Mouse (Mus musculus) bone marrow, adult 2 months (tissue): ENCODE results near the gene Slc38a10.

Experiments
- CTCF ChIP-seq: fragments of 200-500 bp; IDR thresholded peaks from 2 replicates; pipeline ENCODE4 v1.5.1; 2011; ENCODE audit warnings: low read length, control low read depth; ENCODE audit not compliant: control insufficient read depth, insufficient read depth
- POLR2A ChIP-seq: fragments of 200-500 bp; IDR thresholded peaks from 2 replicates; pipeline ENCODE4 v1.6.1; 2011; ENCODE audit warnings: low read depth, mild to moderate bottlenecking, control low read depth, low read length, borderline replicate concordance; ENCODE audit not compliant: control insufficient read depth

DNA sequence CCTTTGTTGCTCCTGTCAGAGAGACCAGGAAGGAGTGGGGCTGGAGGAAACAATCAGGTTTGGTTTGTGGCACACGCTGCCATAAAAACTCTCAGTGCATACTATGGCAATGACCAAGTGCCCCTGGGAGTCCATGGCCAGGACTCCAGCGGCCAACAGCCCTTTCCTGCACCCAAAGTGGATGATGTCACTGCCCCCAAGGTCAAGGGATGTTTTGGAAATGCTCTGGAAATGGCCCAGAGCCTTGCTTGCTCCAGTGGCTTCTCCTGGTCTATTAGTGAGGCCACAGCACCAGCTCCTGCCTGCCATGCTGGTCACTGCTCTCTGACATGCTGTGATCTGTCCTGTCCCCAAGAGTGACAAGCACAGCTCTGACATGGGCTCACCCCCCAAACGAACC, 75.0 kb downstream of the Slc38a10 start:
- TF ChIP-seq POLR2A, result no peak
- TF ChIP-seq CTCF, result no peak
